Mouse (Mus musculus) layer of hippocampus, adult 2 months (tissue): ENCODE measurements at regions not wholly inside any gene's neighbourhood (a gene's known extent, or its start where the extent isn't known, plus 50 kb on each side); places are given as distances from the start of the nearest gene placed in this dataset.

Experiments used
- DNase-seq, 2 experiments: peaks; one replicate each; pipeline ENCODE4 v3.0.0; 2022; ENCODE audit warnings: low spot score in 2 of 2
- H3K27ac ChIP-seq: fragments of 200-600 bp; 2 replicates; pipeline ENCODE4 v1.8.1; 2022
- H3K4me3 ChIP-seq: fragments of 200-600 bp; 2 replicates; pipeline ENCODE4 v1.8.1; 2022; ENCODE audit warnings: mild to moderate bottlenecking
- CTCF ChIP-seq: fragments of 200-600 bp; conservative IDR thresholded peaks from 2 replicates; pipeline ENCODE4 v1.8.1; 2022; ENCODE audit warnings: antibody characterized with exemption, mild to moderate bottlenecking, moderate library complexity

- no peak for DNase-seq
- H3K4me3 ChIP-seq: no peak overlapping the region
- no peak overlapping the region for H3K27ac ChIP-seq
- no peak for TF ChIP-seq CTCF
Observed at GRCm38 (mm10) chr5:42687176-42687575, 545.8 kb upstream of the Cpeb2 start.
